Mouse (Mus musculus): ENCODE data around the gene Txndc17. TPM values are rescaled to one million over a fixed set of nuclear protein-coding genes. Genes with fewer than 3 reads are reported as not detected.

Txndc17 gene
- total and polyA plus RNA-seq, 2 experiments from 2014 or later: 54.1 to 137 TPM

GRCm38 (mm10) chr11:72214591-72215409 is 7.5 kb downstream of the Txndc17 start:
- peak overlapping the region; percentile 76 for H3K4me3 ChIP-seq (ENCODE audit: low read depth, low read length)
- peak overlapping the region; percentile 73 for H3K9ac ChIP-seq (replicated peaks; ENCODE audit: low read length, poor library complexity, severe bottlenecking)
- peaks cover 4% of the 10 kb centered on the region; the same call in 1 of the 2 replicates for H3K4me1 ChIP-seq (ENCODE audit: insufficient read depth, low read length)
- H3K36me3 ChIP-seq (ENCODE audit: insufficient read depth, low read length): peaks cover 21% of the 10 kb centered on the region
- H3K27me3 ChIP-seq (ENCODE audit: insufficient read depth, low read length): no peaks in the 10 kb centered on the region
- ATAC-seq (ENCODE audit: low FRiP score): peak; percentile 95
- no peaks in the 10 kb centered on the region for H3K9me3 ChIP-seq (ENCODE audit: low read length)
- peak overlapping the region; percentile 87 for H3K27ac ChIP-seq (ENCODE audit: low read depth, low read length)
- DNase-seq (ENCODE audit: low spot score): peak; percentile 98
- TF ChIP-seq CTCF (IDR thresholded peaks at IDR 0.05): peak; percentile 35
- under 1% methylated on average over 49 of the region's 51 CpGs for WGBS
- H3K4me2 ChIP-seq (ENCODE audit: low read depth, low read length, poor library complexity, severe bottlenecking): peak overlapping the region; percentile 81

- H3K4me3 ChIP-seq (ENCODE audit: low read depth, low read length): peak within 1 kb of the TSS; percentile 76
- 1% methylated on average over 29 of the region's 29 CpGs for WGBS
- peak within 1 kb of the TSS; percentile 81 for H3K4me2 ChIP-seq (ENCODE audit: low read depth, low read length, poor library complexity, severe bottlenecking)
- peaks cover 16% of the 10 kb centered on the region for H3K36me3 ChIP-seq (ENCODE audit: insufficient read depth, low read length)
- TF ChIP-seq CTCF (IDR thresholded peaks at IDR 0.05): no peak; the same call in 1 of the 2 replicates
- H3K4me1 ChIP-seq (ENCODE audit: insufficient read depth, low read length): peaks cover 4% of the 10 kb centered on the region; the same call in 1 of the 2 replicates
- H3K27ac ChIP-seq (ENCODE audit: low read depth, low read length): peak within 1 kb of the TSS; percentile 87
- ATAC-seq (ENCODE audit: low FRiP score) (peak; percentile 88), DNase-seq (ENCODE audit: low spot score) (peak; percentile 89)
- no peaks in the 10 kb centered on the region for H3K27me3 ChIP-seq (ENCODE audit: insufficient read depth, low read length)
- no peaks in the 10 kb centered on the region for H3K9me3 ChIP-seq (ENCODE audit: low read length)
- H3K9ac ChIP-seq (replicated peaks; ENCODE audit: low read length, poor library complexity, severe bottlenecking): peak within 1 kb of the TSS; percentile 73
Observed at GRCm38 (mm10) chr11:72215410-72215797, 8.1 kb downstream of the Txndc17 start, which contains the start of gene Med31. Med31 (minus strand) TSS chr11:72215592.

GRCm38 (mm10) chr11:72217116-72217515 is 9.8 kb downstream of the Txndc17 start:
- Histone ChIP-seq H3K4me3 (ENCODE audit: low read depth, low read length) (no peak overlapping the region), H3K4me1 (ENCODE audit: insufficient read depth, low read length) (peaks cover 4% of the 10 kb centered on the region; the same call in 1 of the 2 replicates), H3K27ac (ENCODE audit: low read depth, low read length) (no peak overlapping the region), H3K27me3 (ENCODE audit: insufficient read depth, low read length) (no peaks in the 10 kb centered on the region), H3K9me3 (ENCODE audit: low read length) (no peaks in the 10 kb centered on the region), H3K9ac (replicated peaks; ENCODE audit: low read length, poor library complexity, severe bottlenecking) (no peak overlapping the region), H3K4me2 (ENCODE audit: low read depth, low read length, poor library complexity, severe bottlenecking) (peak overlapping the region; percentile 18), H3K36me3 (ENCODE audit: insufficient read depth, low read length) (0 out of 2 replicates have a peak, but pooled peaks cover 3% of the 10 kb centered on the region)
- DNase-seq (ENCODE audit: low spot score) (no peak), ATAC-seq (ENCODE audit: low FRiP score) (no peak)
- WGBS: 78% methylated on average over 5 of the region's 5 CpGs
- TF ChIP-seq CTCF (IDR thresholded peaks at IDR 0.05): no peak

GRCm38 (mm10) chr11:72221278-72221677 is 13.9 kb downstream of the Txndc17 start:
- DNase-seq (ENCODE audit: low spot score) (peak; percentile 88), ATAC-seq (ENCODE audit: low FRiP score) (no peak)
- no peak overlapping the region for H3K27ac ChIP-seq (ENCODE audit: low read depth, low read length)
- no peak overlapping the region for H3K4me3 ChIP-seq (ENCODE audit: low read depth, low read length)
- TF ChIP-seq CTCF (IDR thresholded peaks at IDR 0.05): peak; percentile 91
- no peaks in the 10 kb centered on the region for H3K9me3 ChIP-seq (ENCODE audit: low read length)
- WGBS: 14% methylated on average over 6 of the region's 6 CpGs
- no peak overlapping the region for H3K4me2 ChIP-seq (ENCODE audit: low read depth, low read length, poor library complexity, severe bottlenecking)
- peaks cover 2% of the 10 kb centered on the region; the same call in 1 of the 2 replicates for H3K4me1 ChIP-seq (ENCODE audit: insufficient read depth, low read length)
- H3K27me3 ChIP-seq (ENCODE audit: insufficient read depth, low read length): no peaks in the 10 kb centered on the region
- H3K9ac ChIP-seq (replicated peaks; ENCODE audit: low read length, poor library complexity, severe bottlenecking): no peak overlapping the region
- no peaks in the 10 kb centered on the region for H3K36me3 ChIP-seq (ENCODE audit: insufficient read depth, low read length)

- WGBS: 85% methylated on average over 4 of the region's 4 CpGs
- Histone ChIP-seq H3K4me2 (ENCODE audit: low read depth, low read length, poor library complexity, severe bottlenecking) (no peak overlapping the region), H3K9ac (replicated peaks; ENCODE audit: low read length, poor library complexity, severe bottlenecking) (no peak overlapping the region), H3K4me1 (ENCODE audit: insufficient read depth, low read length) (no peaks in the 10 kb centered on the region), H3K27me3 (ENCODE audit: insufficient read depth, low read length) (no peaks in the 10 kb centered on the region), H3K4me3 (ENCODE audit: low read depth, low read length) (no peak overlapping the region), H3K9me3 (ENCODE audit: low read length) (no peaks in the 10 kb centered on the region), H3K27ac (ENCODE audit: low read depth, low read length) (no peak overlapping the region), H3K36me3 (ENCODE audit: insufficient read depth, low read length) (no peaks in the 10 kb centered on the region)
- ATAC-seq (ENCODE audit: low FRiP score): no peak
- no peak for TF ChIP-seq CTCF (IDR thresholded peaks at IDR 0.05)
- no peak for DNase-seq (ENCODE audit: low spot score)
Observed at GRCm38 (mm10) chr11:72223414-72223813, 16.1 kb downstream of the Txndc17 start.

- Histone ChIP-seq H3K4me3 (ENCODE audit: low read depth, low read length) (no peak overlapping the region), H3K27me3 (ENCODE audit: insufficient read depth, low read length) (no peaks in the 10 kb centered on the region), H3K36me3 (ENCODE audit: insufficient read depth, low read length) (no peaks in the 10 kb centered on the region), H3K4me1 (ENCODE audit: insufficient read depth, low read length) (no peaks in the 10 kb centered on the region), H3K9ac (replicated peaks; ENCODE audit: low read length, poor library complexity, severe bottlenecking) (no peak overlapping the region), H3K9me3 (ENCODE audit: low read length) (no peaks in the 10 kb centered on the region), H3K27ac (ENCODE audit: low read depth, low read length) (no peak overlapping the region), H3K4me2 (ENCODE audit: low read depth, low read length, poor library complexity, severe bottlenecking) (no peak overlapping the region)
- 16% methylated on average over 5 of the region's 5 CpGs for WGBS
- DNase-seq (ENCODE audit: low spot score) (peak; percentile 82), ATAC-seq (ENCODE audit: low FRiP score) (peak; percentile 60; the same call in 1 of the 2 replicates)
- TF ChIP-seq CTCF (IDR thresholded peaks at IDR 0.05): peak; percentile 94
Observed at GRCm38 (mm10) chr11:72224865-72225264, 17.5 kb downstream of the Txndc17 start.
